Mouse (Mus musculus): Measurements from ENCODE around the gene Efr3b. TPM values are rescaled to one million over a fixed set of nuclear protein-coding genes. Genes with fewer than 3 reads are reported as not detected.

Efr3b gene
- 3.8 TPM for polyA plus RNA-seq (2015; fragmentation: Illumina TruSeq; extraction: RNeasy Lipid Tissue Mini Kit (QIAGEN cat#74804); ENCODE audit: insufficient read depth, low replicate concordance)

GRCm38 (mm10) chr12:4038061-4039041, at the start of gene Efr3b:
Efr3b (minus strand) TSS chr12:4038915.

GRCm38 (mm10) chr12:4082132-4083001, 43.7 kb upstream of the Efr3b start, which contains the start of gene Dnajc27:
Dnajc27 (plus strand) TSS chr12:4082583.

GRCm38 (mm10) chr12:3954651-3955050, 84.1 kb downstream of the Efr3b start, which contains the start of gene Pomc:
Pomc (plus strand) TSS chr12:3954951.

Other genes starting within 250 kb of the Efr3b start
- 25.7 TPM for gene Dnmt3a, start 232.9 kb downstream of the Efr3b start, polyA plus RNA-seq (2015; fragmentation: Illumina TruSeq; extraction: RNeasy Lipid Tissue Mini Kit (QIAGEN cat#74804); ENCODE audit: insufficient read depth, low replicate concordance)
- gene Pomc, start 84.0 kb downstream of the Efr3b start, polyA plus RNA-seq (2015; fragmentation: Illumina TruSeq; extraction: RNeasy Lipid Tissue Mini Kit (QIAGEN cat#74804); ENCODE audit: insufficient read depth, low replicate concordance): not detected
- gene Dnajc27, start 43.7 kb upstream of the Efr3b start, polyA plus RNA-seq (2015; fragmentation: Illumina TruSeq; extraction: RNeasy Lipid Tissue Mini Kit (QIAGEN cat#74804); ENCODE audit: insufficient read depth, low replicate concordance): 10.0 TPM
- gene Adcy3, start 94.2 kb upstream of the Efr3b start, polyA plus RNA-seq (2015; fragmentation: Illumina TruSeq; extraction: RNeasy Lipid Tissue Mini Kit (QIAGEN cat#74804); ENCODE audit: insufficient read depth, low replicate concordance): 8.0 TPM
- 3.0 TPM for gene Ptrhd1, start 195.1 kb upstream of the Efr3b start, polyA plus RNA-seq (2015; fragmentation: Illumina TruSeq; extraction: RNeasy Lipid Tissue Mini Kit (QIAGEN cat#74804); ENCODE audit: insufficient read depth, low replicate concordance)
- gene Cenpo, start 195.4 kb upstream of the Efr3b start, polyA plus RNA-seq (2015; fragmentation: Illumina TruSeq; extraction: RNeasy Lipid Tissue Mini Kit (QIAGEN cat#74804); ENCODE audit: insufficient read depth, low replicate concordance): 26.6 TPM